Mouse (Mus musculus): ENCODE data around the gene Gm48551. TPM values are rescaled to one million over a fixed set of nuclear protein-coding genes. Genes with fewer than 3 reads are reported as not detected.

Gm48551 gene
- polyA plus RNA-seq, 1 experiment: 3.7 TPM

DNA sequence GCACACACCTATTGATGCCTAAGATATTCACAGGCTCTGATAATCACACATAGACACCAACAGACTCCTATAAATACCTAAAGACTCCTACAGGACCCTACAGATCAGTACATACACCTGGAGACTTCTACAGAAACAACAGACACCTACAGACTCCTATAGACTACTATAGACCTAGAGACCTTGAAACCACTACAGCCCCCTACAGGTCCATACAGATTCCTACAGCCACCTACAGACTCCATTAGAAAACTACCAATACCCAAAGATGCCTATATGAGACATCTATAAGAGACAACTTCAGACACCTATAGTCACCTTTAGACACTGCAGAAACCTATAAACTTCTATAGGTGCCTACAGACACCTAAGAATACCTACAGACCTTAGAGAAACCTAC, 56.8 kb downstream of the Gm48551 start:
- DNase-seq: no peak
- no peaks in the 10 kb centered on the region for H3K4me1 ChIP-seq (ENCODE audit: control insufficient read depth, insufficient read depth, low read length)
- TF ChIP-seq CTCF (IDR thresholded peaks at IDR 0.05; ENCODE audit: insufficient read depth, low read length) (no peak), POLR2A (IDR thresholded peaks at IDR 0.05; ENCODE audit: borderline replicate concordance, extremely low read depth, low read depth, low read length) (no peak)
- no peak overlapping the region for H3K4me3 ChIP-seq (replicated peaks; ENCODE audit: extremely low read depth, low read depth, low read length)

Other genes starting within 250 kb of the Gm48551 start
- gene Zbtb7a, start 249.2 kb upstream of the Gm48551 start, polyA plus RNA-seq (2012; rRNA removed): 66.7 and 83.6 TPM in 2 replicates
- 33.0 and 40.0 TPM in 2 replicates for gene Pias4, start 216.5 kb upstream of the Gm48551 start, polyA plus RNA-seq (2012; rRNA removed)
- 1,377 and 1,420 TPM in 2 replicates for gene Eef2, start 207.8 kb upstream of the Gm48551 start, polyA plus RNA-seq (2012; rRNA removed)
- 70.4 and 73.5 TPM in 2 replicates for gene Dapk3, start 201.5 kb upstream of the Gm48551 start, polyA plus RNA-seq (2012; rRNA removed)
- not detected in 2 replicates for gene 4930442H23Rik, start 200.6 kb upstream of the Gm48551 start, polyA plus RNA-seq (2012; rRNA removed)
- 0.28 and 0.59 TPM in 2 replicates for gene Nmrk2, start 182.4 kb upstream of the Gm48551 start, polyA plus RNA-seq (2012; rRNA removed)
- 0.08 and 0.20 TPM in 2 replicates for gene Atcay, start 153.6 kb upstream of the Gm48551 start, polyA plus RNA-seq (2012; rRNA removed)
- gene Zfr2, start 151.3 kb upstream of the Gm48551 start, polyA plus RNA-seq (2012; rRNA removed): 8.9 and 10.0 TPM in 2 replicates
- 2.7 and 3.3 TPM in 2 replicates for gene Matk, start 131.5 kb upstream of the Gm48551 start, polyA plus RNA-seq (2012; rRNA removed)
- 60.1 and 87.9 TPM in 2 replicates for gene Mrpl54, start 117.5 kb upstream of the Gm48551 start, polyA plus RNA-seq (2012; rRNA removed)
- gene Apba3, start 117.5 kb upstream of the Gm48551 start, polyA plus RNA-seq (2012; rRNA removed): 86.4 and 104 TPM in 2 replicates
- 27.6 and 27.7 TPM in 2 replicates for gene Tjp3, start 92.9 kb upstream of the Gm48551 start, polyA plus RNA-seq (2012; rRNA removed)
- gene Pip5k1c, start 91.5 kb upstream of the Gm48551 start, polyA plus RNA-seq (2012; rRNA removed): 103 and 104 TPM in 2 replicates
- gene Cactin, start 63.4 kb upstream of the Gm48551 start, polyA plus RNA-seq (2012; rRNA removed): 30.5 and 36.7 TPM in 2 replicates
- gene Tbxa2r, start 55.7 kb upstream of the Gm48551 start, polyA plus RNA-seq (2012; rRNA removed): 39.9 and 44.0 TPM in 2 replicates
- 10.3 and 11.2 TPM in 2 replicates for gene Gipc3, start 41.2 kb upstream of the Gm48551 start, polyA plus RNA-seq (2012; rRNA removed)
- 106 and 134 TPM in 2 replicates for gene Hmg20b, start 34.0 kb upstream of the Gm48551 start, polyA plus RNA-seq (2012; rRNA removed)
- 33.3 and 39.9 TPM in 2 replicates for gene Mfsd12, start 27.0 kb upstream of the Gm48551 start, polyA plus RNA-seq (2012; rRNA removed)
- 21.9 and 25.8 TPM in 2 replicates for gene 4930404N11Rik, start 18.6 kb upstream of the Gm48551 start, polyA plus RNA-seq (2012; rRNA removed)
- 59.3 and 61.8 TPM in 2 replicates for gene Fzr1, start 6.0 kb upstream of the Gm48551 start, polyA plus RNA-seq (2012; rRNA removed)
- 79.2 and 83.4 TPM in 2 replicates for gene Dohh, start within 50 bp of the Gm48551 start, polyA plus RNA-seq (2012; rRNA removed)
- gene Gm48552, start 4.5 kb downstream of the Gm48551 start, polyA plus RNA-seq (2012; rRNA removed): 3.6 and 5.9 TPM in 2 replicates
- gene Smim24, start 8.6 kb downstream of the Gm48551 start, polyA plus RNA-seq (2012; rRNA removed): 8.8 and 10.1 TPM in 2 replicates
- 89.6 and 103 TPM in 2 replicates for gene Nfic, start 71.2 kb downstream of the Gm48551 start, polyA plus RNA-seq (2012; rRNA removed)
- gene Celf5, start 98.2 kb downstream of the Gm48551 start, polyA plus RNA-seq (2012; rRNA removed): 0.92 and 1.1 TPM in 2 replicates
- gene Ncln, start 111.9 kb downstream of the Gm48551 start, polyA plus RNA-seq (2012; rRNA removed): 197 and 203 TPM in 2 replicates
- 40.3 and 47.5 TPM in 2 replicates for gene S1pr4, start 115.7 kb downstream of the Gm48551 start, polyA plus RNA-seq (2012; rRNA removed)
- gene Gna15, start 139.8 kb downstream of the Gm48551 start, polyA plus RNA-seq (2012; rRNA removed): 8.5 and 9.5 TPM in 2 replicates
- gene Gna11, start 160.7 kb downstream of the Gm48551 start, polyA plus RNA-seq (2012; rRNA removed): 114 and 117 TPM in 2 replicates
- 1,275 and 1,423 TPM in 2 replicates for gene Aes, start 175.0 kb downstream of the Gm48551 start, polyA plus RNA-seq (2012; rRNA removed)
- 164 and 218 TPM in 2 replicates for gene Tle2, start 190.1 kb downstream of the Gm48551 start, polyA plus RNA-seq (2012; rRNA removed)
- gene Tle6, start 216.6 kb downstream of the Gm48551 start, polyA plus RNA-seq (2012; rRNA removed): 33.3 and 41.6 TPM in 2 replicates
- gene BC025920, start 221.8 kb downstream of the Gm48551 start, polyA plus RNA-seq (2012; rRNA removed): 0.57 and 1.1 TPM in 2 replicates
- gene Sirt6, start 243.3 kb downstream of the Gm48551 start, polyA plus RNA-seq (2012; rRNA removed): 33.7 and 36.2 TPM in 2 replicates
- 22.7 and 28.4 TPM in 2 replicates for gene Ankrd24, start 244.1 kb downstream of the Gm48551 start, polyA plus RNA-seq (2012; rRNA removed)

All from lung, adult 2 months (tissue).